Mouse (Mus musculus) myocyte (in vitro differentiated cells): ENCODE results near the gene Arpc1b. TPM values are rescaled to one million over a fixed set of nuclear protein-coding genes. Genes with fewer than 3 reads are reported as not detected.

Experiments
- H3K27me3 ChIP-seq: one replicate; pipeline ENCODE4 v1.6.1; 2011; ENCODE audit not compliant: control insufficient read depth, insufficient read depth, insufficient read length
- H3K36me3 ChIP-seq: one replicate; pipeline ENCODE4 v1.6.1; 2011; ENCODE audit not compliant: control insufficient read depth, insufficient read depth
- H3K4me2 ChIP-seq: one replicate; pipeline ENCODE4 v1.6.1; 2011; ENCODE audit warnings: low read depth, control low read depth
- H3K4me3 ChIP-seq: one replicate; pipeline ENCODE4 v1.5.1; 2011; ENCODE audit warnings: mild to moderate bottlenecking, control low read depth, moderate library complexity
- H3K79me2 ChIP-seq: one replicate; pipeline ENCODE4 v1.6.1; 2011; ENCODE audit not compliant: control insufficient read depth, insufficient read depth
- H3ac ChIP-seq: one replicate; pipeline ENCODE4 v1.6.1; 2011; ENCODE audit not compliant: control insufficient read depth, insufficient read length
- CEBPB ChIP-seq: IDR thresholded peaks from 2 replicates; pipeline ENCODE4 v1.6.1; 2011; ENCODE audit warnings: mild to moderate bottlenecking, moderate library complexity; ENCODE audit not compliant: poor library complexity, insufficient read depth, severe bottlenecking
- E2F4 ChIP-seq: IDR thresholded peaks from one replicate; pipeline ENCODE4 v1.6.1; 2011; ENCODE audit warnings: mild to moderate bottlenecking, control low read depth, moderate library complexity; ENCODE audit not compliant: insufficient read depth
- MAX ChIP-seq: IDR thresholded peaks from one replicate; pipeline ENCODE4 v1.6.1; 2011; ENCODE audit warnings: low read depth, mild to moderate bottlenecking, control low read depth
- MYOD1 ChIP-seq, 3 experiments: IDR thresholded peaks; one replicate each; pipeline ENCODE4 v1.6.1; 2011; ENCODE audit warnings: control low read depth in 2 of 3, low read depth in 2 of 3, mild to moderate bottlenecking in 2 of 3, moderate library complexity in 1 of 3; ENCODE audit not compliant: insufficient read length in 2 of 3, control insufficient read depth in 1 of 3
- MYOG ChIP-seq, 3 experiments: IDR thresholded peaks; one replicate each; pipeline ENCODE4 v1.6.1; 2011; ENCODE audit warnings: control low read depth in 2 of 3, low read depth in 2 of 3, mild to moderate bottlenecking in 2 of 3; ENCODE audit not compliant: insufficient read length in 2 of 3, control insufficient read depth in 1 of 3, insufficient read depth in 1 of 3
- POLR2A ChIP-seq: IDR thresholded peaks from one replicate; pipeline ENCODE4 v1.6.1; 2011; ENCODE audit warnings: low read depth, mild to moderate bottlenecking, control low read depth, moderate library complexity; ENCODE audit not compliant: insufficient read length
- POLR2AphosphoS2 ChIP-seq: IDR thresholded peaks from one replicate; pipeline ENCODE4 v1.6.1; 2011; ENCODE audit warnings: low read depth, control low read depth; ENCODE audit not compliant: insufficient read length
- REST ChIP-seq: IDR thresholded peaks from one replicate; pipeline ENCODE4 v1.6.1; 2011; ENCODE audit warnings: mild to moderate bottlenecking, control low read depth, moderate library complexity; ENCODE audit not compliant: insufficient read depth, insufficient read length
- SRF ChIP-seq: IDR thresholded peaks from one replicate; pipeline ENCODE4 v1.6.1; 2011; ENCODE audit warnings: low read depth; ENCODE audit not compliant: control insufficient read depth, insufficient read length
- TCF12 ChIP-seq: IDR thresholded peaks from one replicate; pipeline ENCODE4 v1.6.1; 2011; ENCODE audit warnings: mild to moderate bottlenecking, control low read depth; ENCODE audit not compliant: poor library complexity, insufficient read depth, severe bottlenecking
- TCF3 ChIP-seq: IDR thresholded peaks from one replicate; pipeline ENCODE4 v1.6.1; 2011; ENCODE audit warnings: low read depth, control low read depth; ENCODE audit not compliant: insufficient read length
- USF1 ChIP-seq: IDR thresholded peaks from one replicate; pipeline ENCODE4 v1.6.1; 2011; ENCODE audit warnings: low read depth, mild to moderate bottlenecking, control low read depth, moderate library complexity
- polyA plus RNA-seq: library from polyadenylated mRNA; unstranded; fragments of >200 nt; fragmentation: generic; extraction: Trizol; gene quantifications from one replicate; pipeline ENCODE4 v1.2.1, GENCODE M21; 2012; ENCODE audit warnings: missing spikeins

Gene Arpc1b
- polyA plus RNA-seq, 1 experiment = 482 TPM

- Histone ChIP-seq H3K36me3 (peaks cover 7% of the 10 kb centered on the region), H3ac (no peak overlapping the region), H3K79me2 (peaks cover 35% of the 10 kb centered on the region), H3K4me3 (peak overlapping the region; percentile 84), H3K27me3 (no peaks in the 10 kb centered on the region), H3K4me2 (peak overlapping the region; percentile 69)
- no peak for TF ChIP-seq CEBPB
- no peak for TF ChIP-seq TCF12
- TF ChIP-seq MYOG (IDR thresholded peaks at IDR 0.05; ENCODE audit: control insufficient read depth in 1 of 3, insufficient read depth in 1 of 3, insufficient read length in 2 of 3, low read depth in 2 of 3) = no peak
- no peak for TF ChIP-seq POLR2AphosphoS2
- no peak for TF ChIP-seq SRF
- no peak for TF ChIP-seq MYOD1 (IDR thresholded peaks at IDR 0.05; ENCODE audit: control insufficient read depth in 1 of 3, insufficient read length in 2 of 3, low read depth in 2 of 3)
- no peak for TF ChIP-seq TCF3
Measured at GRCm38 (mm10) chr5:145113416-145113815, 599 bp upstream of the Arpc1b start.

DNA sequence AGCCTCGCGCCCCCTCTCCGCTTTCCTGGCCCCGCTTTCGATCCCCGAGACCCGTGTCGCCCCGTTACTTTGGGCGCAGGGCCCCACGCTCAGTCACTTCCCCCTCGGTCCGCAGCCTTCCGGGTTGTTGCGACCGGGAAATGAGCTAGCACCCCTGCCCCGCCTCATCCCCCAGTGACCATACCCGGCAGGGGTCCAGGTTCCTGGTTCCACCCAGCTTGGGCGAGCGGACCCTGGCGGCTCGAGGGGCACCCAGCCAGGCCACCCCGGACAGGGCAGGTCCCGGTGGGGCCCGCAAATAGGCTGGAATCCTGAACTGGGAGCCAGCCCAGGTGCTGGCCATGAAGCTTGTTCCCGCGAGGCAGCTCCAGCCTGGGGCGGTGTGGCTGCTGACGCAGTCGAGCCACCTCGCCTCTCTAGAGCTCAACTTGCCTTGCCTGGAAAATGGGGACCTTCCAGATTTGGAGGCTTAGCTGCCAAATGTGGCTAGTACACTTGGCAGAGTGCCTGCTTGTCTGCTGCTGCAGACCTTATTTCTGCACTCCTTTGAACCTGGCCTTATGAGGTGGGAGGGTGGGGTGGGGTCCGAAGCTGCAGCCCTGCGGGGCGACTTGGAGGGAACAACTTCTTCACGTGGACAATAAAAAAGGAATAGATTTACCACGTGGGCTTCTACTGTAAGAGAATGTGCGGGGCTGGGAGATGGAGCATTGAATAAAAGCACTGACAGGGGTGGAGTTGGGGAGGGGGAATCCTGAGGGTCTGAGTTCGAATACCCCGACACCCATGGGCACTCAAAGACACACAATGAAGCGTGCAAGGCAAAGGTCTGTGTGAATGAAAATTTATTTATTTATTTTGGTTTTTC lies 825 bp downstream of the Arpc1b start:
- peak overlapping the region; percentile 84 for H3K4me3 ChIP-seq
- TF ChIP-seq SRF (no peak), MYOG (IDR thresholded peaks at IDR 0.05; ENCODE audit: control insufficient read depth in 1 of 3, insufficient read depth in 1 of 3, insufficient read length in 2 of 3, low read depth in 2 of 3) (no peak), TCF12 (no peak), MAX (no peak), USF1 (no peak), MYOD1 (IDR thresholded peaks at IDR 0.05; ENCODE audit: control insufficient read depth in 1 of 3, insufficient read length in 2 of 3, low read depth in 2 of 3) (no peak), POLR2AphosphoS2 (no peak)
- peak overlapping the region; percentile 79 for H3K4me2 ChIP-seq
- H3ac ChIP-seq = peak overlapping the region; percentile 24
- H3K79me2 ChIP-seq = peaks cover 49% of the 10 kb centered on the region
- H3K27me3 ChIP-seq = no peaks in the 10 kb centered on the region
- H3K36me3 ChIP-seq = no peaks in the 10 kb centered on the region

GRCm38 (mm10) chr5:145115736-145116135 lies 1.7 kb downstream of the Arpc1b start:
- Histone ChIP-seq H3K79me2 (peaks cover 58% of the 10 kb centered on the region), H3K4me2 (peak overlapping the region; percentile 79), H3K4me3 (peak overlapping the region; percentile 84), H3K27me3 (no peaks in the 10 kb centered on the region), H3K36me3 (no peaks in the 10 kb centered on the region), H3ac (no peak overlapping the region)
- TF ChIP-seq POLR2A (no peak), POLR2AphosphoS2 (no peak), MYOG (IDR thresholded peaks at IDR 0.05; ENCODE audit: control insufficient read depth in 1 of 3, insufficient read depth in 1 of 3, insufficient read length in 2 of 3, low read depth in 2 of 3) (no peak), TCF3 (no peak), TCF12 (no peak), MYOD1 (IDR thresholded peaks at IDR 0.05; ENCODE audit: control insufficient read depth in 1 of 3, insufficient read length in 2 of 3, low read depth in 2 of 3) (no peak), CEBPB (no peak), E2F4 (no peak), REST (no peak), USF1 (no peak), SRF (no peak), MAX (no peak)

DNA sequence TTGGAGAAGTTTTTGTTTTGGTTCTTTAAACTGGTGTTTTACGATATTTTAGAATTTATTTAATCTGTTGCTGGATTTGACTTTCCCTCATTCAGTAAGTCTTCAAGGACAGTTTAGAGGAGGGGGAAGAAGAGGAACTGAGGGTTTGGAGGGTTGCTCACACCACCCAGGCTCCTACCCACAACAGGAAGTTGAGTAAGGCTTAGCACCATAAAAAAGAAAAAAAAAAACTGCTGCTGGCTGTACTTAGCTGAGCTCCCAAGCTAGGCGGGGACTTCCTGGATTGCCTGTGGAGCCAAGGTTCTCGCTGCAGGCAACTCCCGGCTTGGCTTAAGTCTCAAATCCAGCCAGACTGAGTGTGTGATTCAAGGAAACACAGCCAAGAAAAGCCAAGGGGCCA lies 2.3 kb downstream of the Arpc1b start:
- H3K79me2 ChIP-seq = peaks cover 64% of the 10 kb centered on the region
- peak overlapping the region; percentile 79 for H3K4me2 ChIP-seq
- peak overlapping the region; percentile 84 for H3K4me3 ChIP-seq
- H3ac ChIP-seq = no peak overlapping the region
- no peaks in the 10 kb centered on the region for H3K36me3 ChIP-seq
- TF ChIP-seq MYOD1 (IDR thresholded peaks at IDR 0.05; ENCODE audit: control insufficient read depth in 1 of 3, insufficient read length in 2 of 3, low read depth in 2 of 3) = no peak
- TF ChIP-seq POLR2A = no peak
- TF ChIP-seq E2F4 = no peak
- TF ChIP-seq USF1 = no peak
- no peak for TF ChIP-seq TCF12
- peak; percentile 48; the same call in 1 of the 2 replicates for TF ChIP-seq CEBPB
- no peaks in the 10 kb centered on the region for H3K27me3 ChIP-seq

DNA sequence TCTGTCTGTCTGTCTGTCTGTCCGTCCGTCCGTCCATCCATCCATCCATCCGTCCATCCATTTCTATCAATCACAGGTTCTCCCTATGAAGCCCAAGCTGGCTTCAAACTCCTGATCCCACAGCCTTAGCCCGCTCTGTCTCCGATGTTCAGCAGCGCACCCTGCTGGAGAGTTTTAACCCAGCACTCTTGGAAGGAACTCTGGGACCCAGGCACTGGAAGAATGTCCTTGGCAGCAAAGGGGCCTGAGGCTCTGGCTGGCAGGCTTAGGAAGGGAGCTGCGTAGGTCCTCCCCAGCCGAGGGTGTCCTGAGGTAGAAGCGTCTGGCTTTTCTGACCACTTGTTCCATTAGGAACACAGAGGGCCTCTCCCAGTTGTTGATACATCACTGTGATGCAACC lies 2.9 kb downstream of the Arpc1b start:
- TF ChIP-seq SRF (no peak), TCF3 (no peak), REST (no peak)
- peak overlapping the region; percentile 79 for H3K4me2 ChIP-seq
- peak overlapping the region; percentile 84 for H3K4me3 ChIP-seq
- no peaks in the 10 kb centered on the region for H3K36me3 ChIP-seq
- H3K79me2 ChIP-seq = peaks cover 65% of the 10 kb centered on the region
- H3K27me3 ChIP-seq = no peaks in the 10 kb centered on the region
- H3ac ChIP-seq = no peak overlapping the region
